11 mouse cellular contexts compared by ENCODE assay signal in the genomic region with DNA sequence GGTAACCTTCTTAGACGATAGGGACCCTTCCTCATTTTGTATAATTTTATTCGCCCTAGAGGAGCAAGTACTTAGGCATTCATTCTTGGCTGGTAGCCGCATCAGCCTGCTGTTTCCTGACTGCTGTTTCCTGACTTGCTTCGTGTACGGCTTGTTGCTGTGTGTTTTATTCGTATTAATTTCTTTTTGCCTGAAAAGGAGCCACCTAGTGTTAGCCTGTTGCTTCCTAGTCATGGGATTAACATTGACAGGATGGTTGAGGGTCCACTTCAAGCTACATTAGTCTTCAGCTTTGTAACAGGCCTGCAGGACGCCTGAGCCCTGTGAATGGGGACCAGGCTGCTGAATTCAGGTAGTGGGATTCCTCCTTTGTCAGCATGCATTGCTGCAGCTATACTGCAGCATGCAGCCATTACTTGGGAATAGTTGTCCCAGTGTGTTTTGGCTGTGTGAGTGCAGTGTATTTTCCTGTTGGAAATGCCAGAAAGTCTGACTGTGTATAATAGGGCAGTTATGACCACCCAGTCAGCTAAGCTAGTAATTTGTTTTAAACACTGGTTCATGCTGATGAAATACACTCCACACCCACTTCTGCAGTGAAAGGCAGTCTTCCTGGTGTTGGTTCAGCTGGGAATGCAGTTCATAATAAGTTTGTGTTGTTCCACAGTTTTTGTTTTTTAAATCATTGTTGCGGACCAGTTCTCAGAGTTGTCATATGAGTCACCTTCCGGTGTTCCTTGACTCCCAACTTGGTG. TPM values are rescaled to one million over a fixed set of nuclear protein-coding genes. Genes with fewer than 3 reads are reported as not detected.
A peak's percentile ranks its signal among the peaks of the same experiment; 100 is the strongest.
DNase-seq lines count a peak whose midpoint lies in the region; ATAC-seq and TF ChIP-seq lines count a peak whose summit lies in the region.
"Had no signal": no experiment of that assay in that cellular context is flagged by ENCODE, and none has a peak within 500 bp of the region (broad histone marks: within the 10 kb centered on the region; RNA-seq: fewer than 3 reads in every experiment).

No protein-coding gene starts in this region.

- ATAC-seq in lung, postnatal 0 days: peak; percentile 20; the same call in 1 of the 2 replicates
- ATAC-seq in monocyte, adult 5-6 weeks (replicated peaks; ENCODE audit: insufficient number of reproducible peaks, low FRiP score, low TSS enrichment, poor library complexity, severe bottlenecking): no peak
- ATAC-seq: midbrain, embryonic 16.5 days had no signal

- H3K4me1 ChIP-seq in lung, postnatal 0 days (ENCODE audit: insufficient read depth, low read depth, low read length): peaks cover 29% of the 10 kb centered on the region; the same call in 1 of the 2 replicates
- H3K4me1 ChIP-seq in lung, adult 2 months (ENCODE audit: control insufficient read depth, insufficient read depth, low read length): peaks cover 31% of the 10 kb centered on the region

- no peaks in the 10 kb centered on the region for H3K36me3 ChIP-seq in lung, postnatal 0 days (ENCODE audit: insufficient read depth, low read length)

- peak overlapping the region; percentile 48; the same call in 1 of the 2 replicates for H3K27ac ChIP-seq in lung, postnatal 0 days (ENCODE audit: low read length)

- H3K9ac ChIP-seq in lung, postnatal 0 days (replicated peaks; ENCODE audit: low read depth): no peak overlapping the region

- no peaks in the 10 kb centered on the region for H3K9me3 ChIP-seq in lung, postnatal 0 days (ENCODE audit: low read length)

- 37% methylated on average over 9 of the region's 9 CpGs for WGBS in lung, postnatal 0 days
- WGBS in lung, adult 2 months: 34% methylated on average over 9 of the region's 9 CpGs

- peak; percentile 36; the same call in 1 of the 2 replicates for TF ChIP-seq CTCF in lung, postnatal 0 days (IDR thresholded peaks at IDR 0.05)
- no peak for TF ChIP-seq CTCF in lung, adult 2 months (IDR thresholded peaks at IDR 0.05; ENCODE audit: insufficient read depth, low read length)

- TF ChIP-seq POLR2A in lung, adult 2 months (IDR thresholded peaks at IDR 0.05; ENCODE audit: borderline replicate concordance, extremely low read depth, low read depth, low read length): no peak

- DNase-seq in heart, adult 8-10 months (ENCODE audit: low spot score): peak; percentile 19
- no peak for DNase-seq in heart, adult 11 months
- peak; percentile 46 for DNase-seq in lung, postnatal 0 days (ENCODE audit: low spot score)
- DNase-seq in lung, adult 2 months: no peak
- peak; percentile 10 for DNase-seq in induced T-regulatory cell, adult 2 months (ENCODE audit: low read depth)
- DNase-seq in naive thymus-derived CD4-positive, alpha-beta T cell, adult 2 months (ENCODE audit: low read depth): peak; percentile 42
- no peak for DNase-seq in B cell, adult 2 months
- DNase-seq: cerebellum, adult 11 months; retina, postnatal 1 day had no signal

- H3K4me3 ChIP-seq in lung, postnatal 0 days (ENCODE audit: low read depth, low read length): no peak overlapping the region
- no peak overlapping the region for H3K4me3 ChIP-seq in lung, adult 2 months (replicated peaks; ENCODE audit: extremely low read depth, low read depth, low read length)

- H3K4me2 ChIP-seq in lung, postnatal 0 days (replicated peaks; ENCODE audit: low read depth, low read length): no peak overlapping the region

- no peak for TF ChIP-seq EP300 in lung, postnatal 0 days (IDR thresholded peaks at IDR 0.05)

- no peaks in the 10 kb centered on the region for H3K27me3 ChIP-seq in lung, postnatal 0 days (replicated peaks; ENCODE audit: insufficient read depth, low read length)

RNA-seq across cellular contexts. Expression of a gene that starts 19.4 kb away (rescaled TPM):
- 10 to 100 TPM in 1 of 4 experiments, 1 to 10 TPM in 3; 8.3 to 11.1 (median 9.4) TPM for total RNA-seq in heart, adult 8-10 months (2022)
- 10.2 and 11.7 TPM in 2 replicates for polyA plus RNA-seq in lung, postnatal 0 days (2015; fragmentation: Nextera tagmentation; extraction: Ambion mirVana)
- 25.3 and 26.9 TPM in 2 replicates for polyA plus RNA-seq in lung, adult 2 months (2012; rRNA removed)
- total RNA-seq in monocyte, adult 5-6 weeks (2017): 44.5 to 87.6 TPM (median 61.0 TPM) in 3 replicates

Comparison
In these comparisons a context has a peak if more than half of its experiments do, and no peak if none do; other contexts are left out.
1. DNase-seq: peak in heart, adult 8-10 months (single experiment), lung, postnatal 0 days (single experiment), induced T-regulatory cell, adult 2 months (single experiment) and naive thymus-derived CD4-positive, alpha-beta T cell, adult 2 months (single experiment); none in heart, adult 11 months (single experiment), lung, adult 2 months (single experiment) and B cell, adult 2 months (0 of 2).